Mouse (Mus musculus) intestine, embryonic 14.5 days (tissue): ENCODE measurements around the gene Pelp1. TPM values are rescaled to one million over a fixed set of nuclear protein-coding genes. Genes with fewer than 3 reads are reported as not detected.

Experiments
- ATAC-seq: fragments of 200-750 bp; cut with Nextera tagmentation; replicated peaks from 2 replicates; pipeline ENCODE4 v1.8.0; 2017; ENCODE audit warnings: low read depth, moderate number of reproducible peaks, moderate TSS enrichment, moderate library complexity; ENCODE audit not compliant: low FRiP score, low TSS enrichment
- DNase-seq: peaks from one replicate; pipeline ENCODE4 v3.0.0-alpha.2; 2018; ENCODE audit warnings: low spot score
- H3K27ac ChIP-seq: fragments of 300-500 bp; sonication (generic); 2 replicates; pipeline ENCODE4 v1.5.1; 2014; ENCODE audit warnings: low read depth, mild to moderate bottlenecking, control low read depth
- H3K27me3 ChIP-seq: fragments of 300-500 bp; sonication (generic); replicated peaks from 2 replicates; pipeline ENCODE4 v1.6.1; 2014; ENCODE audit warnings: low read length, control low read depth; ENCODE audit not compliant: control insufficient read depth, insufficient read depth
- H3K36me3 ChIP-seq: fragments of 300-500 bp; sonication (generic); 2 replicates; pipeline ENCODE4 v1.6.1; 2014; ENCODE audit warnings: low read length, control low read depth; ENCODE audit not compliant: control insufficient read depth, insufficient read depth
- H3K4me1 ChIP-seq: fragments of 300-500 bp; sonication (generic); replicated peaks from 2 replicates; pipeline ENCODE4 v1.6.1; 2014; ENCODE audit warnings: low read length, control low read depth, mixed read lengths; ENCODE audit not compliant: control insufficient read depth, insufficient read depth
- H3K4me2 ChIP-seq: fragments of 300-500 bp; sonication (generic); 2 replicates; pipeline ENCODE4 v1.6.1; 2014; ENCODE audit warnings: low read length
- H3K4me3 ChIP-seq: fragments of 300-500 bp; sonication (generic); 2 replicates; pipeline ENCODE4 v1.5.1; 2014; ENCODE audit warnings: low read depth, low read length, control low read depth, mixed read lengths
- H3K9ac ChIP-seq: fragments of 300-500 bp; sonication (generic); 2 replicates; pipeline ENCODE4 v1.6.1; 2014; ENCODE audit warnings: mild to moderate bottlenecking, low read length
- H3K9me3 ChIP-seq: fragments of 300-500 bp; sonication (generic); 2 replicates; pipeline ENCODE4 v1.6.1; 2016; ENCODE audit warnings: low read length, control low read depth; ENCODE audit not compliant: control insufficient read depth
- WGBS: fragments of 180-500 bp; shearing (Covaris S2); extraction: QIAGEN DNeasy Blood & Tissue Kit; methylation state at CpG from one replicate; pipeline ENCODE4 v1.1.7; 2014; 5-methylcytosine and 5-hydroxymethylcytosine counted together
- polyA plus RNA-seq: library from polyadenylated mRNA; unstranded; fragments of >200 nt; fragmentation: Nextera tagmentation; extraction: Ambion mirVana; gene quantifications from 2 replicates; pipeline ENCODE4 v1.2.1, GENCODE M21; 2014

The Pelp1 gene
- polyA plus RNA-seq, 1 experiment from 2014 or later, result 41.2 TPM

GRCm38 (mm10) chr11:70410297-70410643 is 439 bp upstream of the Pelp1 start:
- H3K4me2 ChIP-seq, result peak overlapping the region; percentile 68
- ATAC-seq, result no peak
- 64% methylated on average over 6 of the region's 6 CpGs for WGBS
- no peaks in the 10 kb centered on the region for H3K27me3 ChIP-seq
- no peak for DNase-seq
- peak overlapping the region; percentile 92 for H3K9ac ChIP-seq
- H3K4me3 ChIP-seq, result peak overlapping the region; percentile 86
- H3K36me3 ChIP-seq, result peaks cover 17% of the 10 kb centered on the region
- H3K27ac ChIP-seq, result peak overlapping the region; percentile 66; the same call in 1 of the 2 replicates
- peaks cover 13% of the 10 kb centered on the region for H3K4me1 ChIP-seq
- H3K9me3 ChIP-seq, result no peaks in the 10 kb centered on the region

- Histone ChIP-seq H3K9ac (no peak overlapping the region), H3K4me2 (no peak overlapping the region), H3K27ac (no peak overlapping the region), H3K36me3 (peaks cover 75% of the 10 kb centered on the region), H3K4me3 (no peak overlapping the region), H3K9me3 (no peaks in the 10 kb centered on the region), H3K4me1 (peaks cover 7% of the 10 kb centered on the region), H3K27me3 (no peaks in the 10 kb centered on the region)
- ATAC-seq, result no peak
- WGBS, result 59% methylated on average over 2 of the region's 2 CpGs
- DNase-seq, result no peak
These were observed 6.2 kb downstream of the Pelp1 start for GRCm38 (mm10) chr11:70403598-70403997.

- H3K9ac ChIP-seq, result no peak overlapping the region
- no peaks in the 10 kb centered on the region for H3K27me3 ChIP-seq
- no peak overlapping the region for H3K4me3 ChIP-seq
- no peak overlapping the region for H3K27ac ChIP-seq
- no peak overlapping the region for H3K4me2 ChIP-seq
- DNase-seq (no peak), ATAC-seq (no peak)
- H3K36me3 ChIP-seq, result peaks cover 38% of the 10 kb centered on the region
- H3K4me1 ChIP-seq, result no peaks in the 10 kb centered on the region; the same call in 1 of the 2 replicates
- WGBS, result 82% methylated on average over 5 of the region's 5 CpGs
- H3K9me3 ChIP-seq, result no peaks in the 10 kb centered on the region
These were observed 20.4 kb downstream of the Pelp1 start for GRCm38 (mm10) chr11:70389421-70389820.

GRCm38 (mm10) chr11:70387436-70387835 is 22.4 kb downstream of the Pelp1 start:
- H3K27me3 ChIP-seq, result no peaks in the 10 kb centered on the region
- WGBS, result 89% methylated on average over 5 of the region's 5 CpGs
- ATAC-seq, result no peak
- no peaks in the 10 kb centered on the region for H3K9me3 ChIP-seq
- no peak for DNase-seq
- H3K4me1 ChIP-seq, result no peaks in the 10 kb centered on the region; the same call in 1 of the 2 replicates
- peaks cover 18% of the 10 kb centered on the region for H3K36me3 ChIP-seq
- H3K4me3 ChIP-seq, result no peak overlapping the region
- no peak overlapping the region for H3K4me2 ChIP-seq
- H3K9ac ChIP-seq, result no peak overlapping the region
- no peak overlapping the region for H3K27ac ChIP-seq

- ATAC-seq, result no peak
These were observed 25.7 kb downstream of the Pelp1 start for GRCm38 (mm10) chr11:70384136-70384535.

GRCm38 (mm10) chr11:70381330-70381729 is 28.5 kb downstream of the Pelp1 start:
- no peaks in the 10 kb centered on the region for H3K36me3 ChIP-seq
- ATAC-seq (no peak), DNase-seq (no peak)
- no peak overlapping the region for H3K27ac ChIP-seq
- H3K27me3 ChIP-seq, result no peaks in the 10 kb centered on the region
- H3K4me3 ChIP-seq, result no peak overlapping the region
- H3K9me3 ChIP-seq, result no peaks in the 10 kb centered on the region
- no peak overlapping the region for H3K9ac ChIP-seq
- H3K4me2 ChIP-seq, result no peak overlapping the region
- no peaks in the 10 kb centered on the region for H3K4me1 ChIP-seq
- 86% methylated on average over 2 of the region's 2 CpGs for WGBS

More at GRCm38 (mm10) chr11:70384136-70384535, 25.7 kb downstream of the Pelp1 start:
- 79% methylated on average over 3 of the region's 3 CpGs for WGBS
- DNase-seq, result no peak
- Histone ChIP-seq H3K4me1 (no peaks in the 10 kb centered on the region), H3K4me3 (no peak overlapping the region), H3K27ac (no peak overlapping the region), H3K4me2 (no peak overlapping the region), H3K9ac (no peak overlapping the region), H3K36me3 (no peaks in the 10 kb centered on the region), H3K27me3 (no peaks in the 10 kb centered on the region), H3K9me3 (no peaks in the 10 kb centered on the region)

GRCm38 (mm10) chr11:70380478-70381005 is 29.3 kb downstream of the Pelp1 start:
- Histone ChIP-seq H3K4me2 (no peak overlapping the region), H3K9ac (no peak overlapping the region), H3K4me1 (no peaks in the 10 kb centered on the region), H3K27me3 (no peaks in the 10 kb centered on the region), H3K9me3 (no peaks in the 10 kb centered on the region), H3K4me3 (no peak overlapping the region), H3K36me3 (no peaks in the 10 kb centered on the region), H3K27ac (no peak overlapping the region)
- DNase-seq (no peak), ATAC-seq (no peak)
- WGBS, result 67% methylated on average over 1 of the region's 1 CpGs

- DNase-seq, result no peak
- WGBS, result 66% methylated on average over 6 of the region's 6 CpGs
- Histone ChIP-seq H3K4me1 (no peaks in the 10 kb centered on the region), H3K9me3 (no peaks in the 10 kb centered on the region), H3K4me3 (no peak overlapping the region), H3K36me3 (no peaks in the 10 kb centered on the region), H3K4me2 (no peak overlapping the region), H3K27me3 (no peaks in the 10 kb centered on the region), H3K27ac (no peak overlapping the region), H3K9ac (no peak overlapping the region)
- ATAC-seq, result no peak
These were observed 33.8 kb downstream of the Pelp1 start for GRCm38 (mm10) chr11:70376054-70376453.

- Histone ChIP-seq H3K9me3 (no peaks in the 10 kb centered on the region), H3K4me3 (no peak overlapping the region), H3K36me3 (no peaks in the 10 kb centered on the region), H3K4me2 (no peak overlapping the region), H3K9ac (no peak overlapping the region), H3K27ac (no peak overlapping the region), H3K27me3 (no peaks in the 10 kb centered on the region), H3K4me1 (no peaks in the 10 kb centered on the region)
- DNase-seq (no peak), ATAC-seq (no peak)
- WGBS, result 74% methylated on average over 3 of the region's 3 CpGs
These were observed 35.5 kb downstream of the Pelp1 start for GRCm38 (mm10) chr11:70374302-70374701.
